Mouse (Mus musculus): ENCODE data around the gene Frmd5.

GRCm38 (mm10) chr2:121683606-121684005 is 123.3 kb downstream of the Frmd5 start:
- TF ChIP-seq CTCF (IDR thresholded peaks at IDR 0.05; ENCODE audit: borderline replicate concordance, insufficient read depth, low read length) (no peak), POLR2A (IDR thresholded peaks at IDR 0.05; ENCODE audit: low read depth, low read length) (no peak)
